Mouse (Mus musculus): Measurements from ENCODE around the gene Idi2. TPM values are rescaled to one million over a fixed set of nuclear protein-coding genes. Genes with fewer than 3 reads are reported as not detected.
"Not testable (repeated sequence)": the region's sequence is repeated elsewhere in the genome, so short reads cannot be mapped to it uniquely, and the experiment has no call there.

Idi2 gene
- total RNA-seq, 2 experiments from 2014 or later, result not detected

DNA sequence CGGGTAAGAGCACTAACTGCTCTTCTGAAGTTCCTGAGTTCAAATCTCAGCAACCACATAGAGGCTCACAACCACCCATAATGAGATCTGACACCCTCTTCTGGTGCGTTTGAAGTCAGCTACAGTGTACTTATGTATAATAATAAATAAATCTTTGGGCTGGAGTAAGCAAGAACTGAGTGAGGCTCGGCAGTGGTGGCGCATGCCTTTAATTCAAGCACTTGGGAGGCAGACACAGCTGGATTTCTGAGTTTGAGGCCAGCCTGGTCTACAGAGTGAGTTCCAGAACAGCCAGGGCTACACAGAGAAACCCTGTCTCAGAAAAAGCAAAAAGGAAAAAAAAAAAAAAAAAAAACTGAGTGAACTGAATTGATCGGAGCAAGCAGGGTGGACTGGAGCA is 44.6 kb downstream of the Idi2 start:
- DNase-seq, result not testable (repeated sequence)

DNA sequence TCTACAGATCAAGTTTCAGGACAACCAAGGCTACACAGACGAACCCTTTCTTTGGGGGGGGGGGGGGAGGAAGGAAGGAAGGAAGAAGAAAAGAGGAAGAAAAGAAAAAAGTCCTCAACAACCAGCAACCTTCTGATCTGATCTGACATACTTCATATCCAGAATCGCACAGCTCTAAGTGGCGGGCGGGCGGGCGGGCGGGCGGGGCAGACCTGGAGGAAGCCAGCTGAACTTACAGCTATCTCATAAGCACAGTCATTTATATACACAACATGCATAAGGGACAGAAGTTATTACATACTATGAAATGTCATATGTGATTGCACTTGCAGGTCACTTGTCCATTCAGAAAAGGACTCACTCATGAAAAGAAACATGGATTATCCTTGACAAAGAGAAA is 46.8 kb downstream of the Idi2 start:
- DNase-seq, result no peak

- no peak for DNase-seq
Measured at GRCm38 (mm10) chr13:9003306-9003705, 50.6 kb downstream of the Idi2 start.

Small RNA genes lying within 50 kb of the gene (microRNA-seq; reads per million reads assigned to microRNA genes)
- 0 reads per million in 2 experiments for gene Gm22750 (ENCODE audit: borderline replicate concordance in 2 of 2)

Other genes with a start within 250 kb of the Idi2 start
- 10 to 100 TPM; 24.7 to 33.0 TPM for gene Wdr37, start 81.0 kb upstream of the Idi2 start, total RNA-seq (2021)
- 1 to 10 TPM; 4.5 to 5.3 TPM for gene Idi1, start 67.4 kb upstream of the Idi2 start, total RNA-seq (2021)
- not detected for gene Gm9745, start 4.6 kb upstream of the Idi2 start, total RNA-seq (2021)
- gene Gtpbp4, start 43.2 kb downstream of the Idi2 start, total RNA-seq (2021), result 10 to 100 TPM; 35.9 to 38.1 TPM
- gene Larp4b, start 141.0 kb downstream of the Idi2 start, total RNA-seq (2021), result 10 to 100 TPM; 66.1 to 69.8 TPM

Data from gastrocnemius, postnatal 25 days (tissue).